Mouse (Mus musculus) lung, postnatal 0 days (tissue): Measurements from ENCODE around the gene Nfatc3. TPM values are rescaled to one million over a fixed set of nuclear protein-coding genes. Genes with fewer than 3 reads are reported as not detected.
A peak's percentile ranks its signal among the peaks of the same experiment; 100 is the strongest.

Experiments
- ATAC-seq: fragments of 200-750 bp; cut with Nextera tagmentation; 2 replicates; pipeline ENCODE4 v1.8.0; 2017; ENCODE audit warnings: moderate library complexity
- DNase-seq: peaks from one replicate; pipeline ENCODE4 v3.0.0-alpha.2; 2016; ENCODE audit warnings: low spot score
- H3K27ac ChIP-seq: fragments of 300-500 bp; sonication (generic); 2 replicates; pipeline ENCODE4 v1.5.1; 2014; ENCODE audit warnings: antibody characterized with exemption, mild to moderate bottlenecking, low read length, mixed read lengths
- H3K27me3 ChIP-seq: fragments of 300-500 bp; sonication (generic); replicated peaks from 2 replicates; pipeline ENCODE4 v1.6.1; 2014; ENCODE audit warnings: low read length, mixed read lengths; ENCODE audit not compliant: insufficient read depth
- H3K36me3 ChIP-seq: fragments of 300-500 bp; sonication (generic); 2 replicates; pipeline ENCODE4 v1.6.1; 2014; ENCODE audit warnings: low read length, mixed read lengths; ENCODE audit not compliant: insufficient read depth
- H3K4me1 ChIP-seq: fragments of 300-500 bp; sonication (generic); 2 replicates; pipeline ENCODE4 v1.6.1; 2014; ENCODE audit warnings: antibody characterized with exemption, low read depth, low read length, mixed read lengths; ENCODE audit not compliant: insufficient read depth
- H3K4me2 ChIP-seq: fragments of 300-500 bp; sonication (generic); replicated peaks from 2 replicates; pipeline ENCODE4 v1.6.1; 2014; ENCODE audit warnings: low read depth, mild to moderate bottlenecking, low read length, moderate library complexity, mixed read lengths
- H3K4me3 ChIP-seq: fragments of 300-500 bp; sonication (generic); 2 replicates; pipeline ENCODE4 v1.5.1; 2014; ENCODE audit warnings: low read depth, low read length
- H3K9ac ChIP-seq: fragments of 300-500 bp; sonication (generic); replicated peaks from 2 replicates; pipeline ENCODE4 v1.6.1; 2014; ENCODE audit warnings: low read depth, mild to moderate bottlenecking
- H3K9me3 ChIP-seq: fragments of 300-500 bp; sonication (generic); 2 replicates; pipeline ENCODE4 v1.6.1; 2016; ENCODE audit warnings: low read length, mixed read lengths
- CTCF ChIP-seq: IDR thresholded peaks from 2 replicates; pipeline ENCODE4 v1.5.1; 2016; ENCODE audit warnings: antibody characterized with exemption, mild to moderate bottlenecking
- EP300 ChIP-seq: IDR thresholded peaks from 2 replicates; pipeline ENCODE4 v1.6.1; 2016; ENCODE audit warnings: antibody characterized with exemption, mild to moderate bottlenecking, control low read depth
- WGBS: fragments of 180-500 bp; shearing (Covaris S2); extraction: QIAGEN DNeasy Blood & Tissue Kit; methylation state at CpG from one replicate; pipeline ENCODE4 v1.1.7; 2014; 5-methylcytosine and 5-hydroxymethylcytosine counted together
- polyA plus RNA-seq: library from polyadenylated mRNA; unstranded; fragments of >200 nt; fragmentation: Nextera tagmentation; extraction: Ambion mirVana; gene quantifications from 2 replicates; pipeline ENCODE4 v1.2.1, GENCODE M21; 2015

Nfatc3 gene
- polyA plus RNA-seq, 1 experiment from 2014 or later = 3.4 TPM

GRCm38 (mm10) chr8:106018039-106018438, 40.6 kb upstream of the Nfatc3 start:
- Histone ChIP-seq H3K36me3 (no peaks in the 10 kb centered on the region), H3K4me2 (no peak overlapping the region), H3K4me3 (no peak overlapping the region), H3K4me1 (no peaks in the 10 kb centered on the region), H3K9me3 (no peaks in the 10 kb centered on the region), H3K27me3 (no peaks in the 10 kb centered on the region), H3K9ac (no peak overlapping the region), H3K27ac (no peak overlapping the region)
- WGBS = 90% methylated on average over 3 of the region's 3 CpGs
- DNase-seq = no peak
- ATAC-seq = no peak
- TF ChIP-seq EP300 (no peak), CTCF (no peak)

GRCm38 (mm10) chr8:106022483-106022882, 36.2 kb upstream of the Nfatc3 start:
- ATAC-seq (peak; percentile 63), DNase-seq (peak; percentile 79)
- Histone ChIP-seq H3K27me3 (no peaks in the 10 kb centered on the region), H3K4me2 (no peak overlapping the region), H3K9me3 (no peaks in the 10 kb centered on the region), H3K9ac (no peak overlapping the region), H3K4me3 (no peak overlapping the region), H3K36me3 (0 out of 2 replicates have a peak, but pooled peaks cover 4% of the 10 kb centered on the region), H3K27ac (no peak overlapping the region), H3K4me1 (no peaks in the 10 kb centered on the region)
- 0 out of 2 replicates have a peak, but pooled peaks have one; percentile 18 for TF ChIP-seq EP300
- peak; percentile 97 for TF ChIP-seq CTCF

- no peaks in the 10 kb centered on the region for H3K4me1 ChIP-seq
- WGBS = 73% methylated on average over 10 of the region's 10 CpGs
- H3K9ac ChIP-seq = no peak overlapping the region
- H3K27me3 ChIP-seq = no peaks in the 10 kb centered on the region
- ATAC-seq (peak; percentile 87), DNase-seq (peak; percentile 54)
- H3K4me2 ChIP-seq = no peak overlapping the region
- H3K36me3 ChIP-seq = no peaks in the 10 kb centered on the region
- no peak overlapping the region for H3K27ac ChIP-seq
- 0 out of 2 replicates have a peak, but pooled peaks have one; percentile 30 for TF ChIP-seq EP300
- TF ChIP-seq CTCF = no peak
- H3K9me3 ChIP-seq = no peaks in the 10 kb centered on the region
- H3K4me3 ChIP-seq = no peak overlapping the region
These were observed 19.9 kb upstream of the Nfatc3 start for GRCm38 (mm10) chr8:106038721-106039120.

GRCm38 (mm10) chr8:106039605-106040004, 19.0 kb upstream of the Nfatc3 start:
- Histone ChIP-seq H3K9ac (no peak overlapping the region), H3K9me3 (no peaks in the 10 kb centered on the region), H3K27me3 (no peaks in the 10 kb centered on the region), H3K4me2 (no peak overlapping the region), H3K27ac (no peak overlapping the region), H3K36me3 (no peaks in the 10 kb centered on the region), H3K4me3 (no peak overlapping the region), H3K4me1 (no peaks in the 10 kb centered on the region)
- ATAC-seq (no peak), DNase-seq (no peak)
- 78% methylated on average over 4 of the region's 4 CpGs for WGBS
- TF ChIP-seq CTCF (no peak), EP300 (no peak)

GRCm38 (mm10) chr8:106040218-106040617, 18.4 kb upstream of the Nfatc3 start:
- Histone ChIP-seq H3K4me2 (no peak overlapping the region), H3K4me1 (no peaks in the 10 kb centered on the region), H3K9me3 (no peaks in the 10 kb centered on the region), H3K27me3 (no peaks in the 10 kb centered on the region), H3K9ac (no peak overlapping the region), H3K27ac (no peak overlapping the region), H3K4me3 (no peak overlapping the region), H3K36me3 (no peaks in the 10 kb centered on the region)
- TF ChIP-seq EP300 = no peak
- no peak for TF ChIP-seq CTCF
- no peak for DNase-seq
- 64% methylated on average over 4 of the region's 4 CpGs for WGBS
- ATAC-seq = no peak

GRCm38 (mm10) chr8:106043055-106043454, 15.6 kb upstream of the Nfatc3 start:
- no peak overlapping the region for H3K9ac ChIP-seq
- H3K36me3 ChIP-seq = no peaks in the 10 kb centered on the region
- DNase-seq = no peak
- no peaks in the 10 kb centered on the region for H3K4me1 ChIP-seq
- H3K4me2 ChIP-seq = no peak overlapping the region
- no peak overlapping the region for H3K27ac ChIP-seq
- H3K9me3 ChIP-seq = no peaks in the 10 kb centered on the region
- no peaks in the 10 kb centered on the region for H3K27me3 ChIP-seq
- H3K4me3 ChIP-seq = no peak overlapping the region
- no peak for ATAC-seq
- TF ChIP-seq CTCF = no peak
- TF ChIP-seq EP300 = no peak
- WGBS = 70% methylated on average over 2 of the region's 2 CpGs

- DNase-seq (no peak), ATAC-seq (no peak)
- Histone ChIP-seq H3K9ac (no peak overlapping the region), H3K4me1 (no peaks in the 10 kb centered on the region), H3K9me3 (no peaks in the 10 kb centered on the region), H3K36me3 (no peaks in the 10 kb centered on the region), H3K27me3 (no peaks in the 10 kb centered on the region), H3K27ac (no peak overlapping the region), H3K4me2 (no peak overlapping the region), H3K4me3 (no peak overlapping the region)
- TF ChIP-seq CTCF (no peak), EP300 (no peak)
- 76% methylated on average over 3 of the region's 3 CpGs for WGBS
These were observed 14.5 kb upstream of the Nfatc3 start for GRCm38 (mm10) chr8:106044151-106044550.
